Mouse (Mus musculus) limb, embryonic 14.5 days (tissue): ENCODE measurements around the gene Fut7. TPM values are rescaled to one million over a fixed set of nuclear protein-coding genes. Genes with fewer than 3 reads are reported as not detected.
A peak's percentile ranks its signal among the peaks of the same experiment; 100 is the strongest.

ENCODE experiments used
- ATAC-seq: fragments of 200-750 bp; cut with Nextera tagmentation; 2 replicates; pipeline ENCODE4 v1.8.0; 2017; ENCODE audit warnings: low read depth, moderate number of reproducible peaks, moderate TSS enrichment; ENCODE audit not compliant: low FRiP score
- DNase-seq: peaks from one replicate; pipeline ENCODE4 v3.0.0-alpha.2; 2015; ENCODE audit warnings: low spot score
- H3K27ac ChIP-seq: fragments of 300-500 bp; sonication (generic); replicated peaks from 2 replicates; pipeline ENCODE4 v1.5.1; 2014; ENCODE audit warnings: low read depth, mild to moderate bottlenecking, low read length, moderate library complexity, mixed read lengths
- H3K27me3 ChIP-seq: fragments of 300-500 bp; sonication (generic); 2 replicates; pipeline ENCODE4 v1.6.1; 2014; ENCODE audit warnings: low read length, mixed read lengths; ENCODE audit not compliant: control insufficient read depth, insufficient read depth
- H3K36me3 ChIP-seq: fragments of 300-500 bp; sonication (generic); 2 replicates; pipeline ENCODE4 v1.6.1; 2014; ENCODE audit warnings: mild to moderate bottlenecking, low read length, moderate library complexity, mixed read lengths; ENCODE audit not compliant: control insufficient read depth, insufficient read depth
- H3K4me1 ChIP-seq: fragments of 300-500 bp; sonication (generic); 2 replicates; pipeline ENCODE4 v1.6.1; 2014; ENCODE audit warnings: antibody characterized with exemption, low read length, mixed read lengths; ENCODE audit not compliant: control insufficient read depth, insufficient read depth
- H3K4me2 ChIP-seq: fragments of 300-500 bp; sonication (generic); replicated peaks from 2 replicates; pipeline ENCODE4 v1.6.1; 2014; ENCODE audit warnings: low read depth, mild to moderate bottlenecking, low read length, moderate library complexity; ENCODE audit not compliant: severe bottlenecking
- H3K4me3 ChIP-seq: fragments of 300-500 bp; sonication (generic); replicated peaks from 2 replicates; pipeline ENCODE4 v1.5.1; 2014; ENCODE audit warnings: low read length
- H3K9ac ChIP-seq: fragments of 300-500 bp; sonication (generic); 2 replicates; pipeline ENCODE4 v1.6.1; 2014; ENCODE audit warnings: mild to moderate bottlenecking, low read depth, low read length, moderate library complexity; ENCODE audit not compliant: severe bottlenecking
- H3K9me3 ChIP-seq: fragments of 300-500 bp; sonication (generic); 2 replicates; pipeline ENCODE4 v1.6.1; 2016; ENCODE audit warnings: low read length; ENCODE audit not compliant: control insufficient read depth
- POLR2A ChIP-seq: fragments of 200-500 bp; IDR thresholded peaks from 2 replicates; pipeline ENCODE4 v1.8.0; 2012; ENCODE audit warnings: inconsistent platforms, mild to moderate bottlenecking, moderate library complexity, borderline replicate concordance; ENCODE audit not compliant: insufficient read depth, insufficient read length; ENCODE audit errors: extremely low read depth
- WGBS: fragments of 180-500 bp; shearing (Covaris S2); extraction: QIAGEN DNeasy Blood & Tissue Kit; methylation state at CpG from one replicate; pipeline ENCODE4 v1.1.7; 2014; 5-methylcytosine and 5-hydroxymethylcytosine counted together
- polyA plus RNA-seq, 2 experiments: library from polyadenylated mRNA; depleted of rRNA in 1 of 2; stranded (reverse) in 1 of 2; unstranded in 1 of 2; fragments of >200 nt; fragmentation: Nextera tagmentation in 1 of 2; extraction: Ambion mirVana in 1 of 2; gene quantifications; 2 replicates each; pipeline versions ENCODE4 v1.2.1 to v1.2.3; 2012 to 2014

The Fut7 gene
- polyA plus RNA-seq, 2 experiments, result 0.11 TPM; not detected in 1

DNA sequence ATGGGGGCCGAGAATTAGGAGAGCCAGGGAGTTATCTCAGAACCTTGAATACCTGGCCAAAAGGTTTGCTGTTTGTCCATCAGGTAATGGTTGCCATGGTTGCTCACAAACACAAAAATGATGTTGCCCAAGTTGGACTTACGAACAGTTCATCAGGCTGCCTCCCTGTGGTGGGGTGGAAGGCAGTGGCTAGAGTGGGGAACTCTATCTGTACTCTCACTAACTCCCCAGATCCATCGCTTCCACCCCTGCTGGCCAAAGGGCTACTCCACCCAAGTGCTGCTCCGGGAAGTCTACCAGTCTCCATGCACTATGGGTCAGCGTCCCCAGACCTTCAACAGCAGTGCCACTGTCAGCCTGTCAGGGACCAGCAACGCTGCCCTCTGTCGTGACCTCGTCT is 24.0 kb upstream of the Fut7 start, which contains the start of gene Npdc1:
Npdc1 (plus strand) TSS at position 301 of the 400 bp plus-strand sequence.
- DNase-seq (no peak), ATAC-seq (no peak)
- no peak within 1 kb of the TSS for H3K27ac ChIP-seq
- H3K4me1 ChIP-seq, result 0 out of 2 replicates have a peak, but pooled peaks cover 7% of the 10 kb centered on the region
- no peak within 1 kb of the TSS for H3K4me2 ChIP-seq
- H3K36me3 ChIP-seq, result no peaks in the 10 kb centered on the region
- no peak for TF ChIP-seq POLR2A
- H3K9me3 ChIP-seq, result no peaks in the 10 kb centered on the region
- peaks cover 83% of the 10 kb centered on the region for H3K27me3 ChIP-seq
- 59% methylated on average over 8 of the region's 8 CpGs for WGBS
- H3K4me3 ChIP-seq, result no peak within 1 kb of the TSS
- H3K9ac ChIP-seq, result no peak within 1 kb of the TSS

DNA sequence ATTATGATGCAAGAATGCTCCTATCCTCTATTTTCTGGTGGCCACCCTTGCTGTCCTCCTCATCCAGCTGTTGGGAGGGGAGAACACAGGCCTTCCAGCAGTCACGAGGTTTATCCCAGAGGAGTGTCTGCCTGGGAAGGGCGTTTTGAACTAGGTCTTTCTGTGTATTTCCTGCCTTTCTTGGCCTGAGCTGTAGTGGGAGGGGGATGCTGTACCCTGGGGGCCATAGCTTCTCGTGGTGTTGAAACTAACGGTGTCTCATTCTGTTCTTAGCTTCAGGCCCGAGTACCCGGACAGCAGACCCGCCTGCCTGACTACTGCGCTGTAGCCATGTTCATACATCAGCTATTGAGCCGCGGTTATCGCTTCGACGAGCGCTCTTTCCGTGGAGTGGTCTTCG is 22.8 kb upstream of the Fut7 start:
- H3K4me1 ChIP-seq, result no peaks in the 10 kb centered on the region
- no peak overlapping the region for H3K9ac ChIP-seq
- H3K36me3 ChIP-seq, result no peaks in the 10 kb centered on the region
- no peak overlapping the region for H3K27ac ChIP-seq
- H3K4me2 ChIP-seq, result no peak overlapping the region
- H3K9me3 ChIP-seq, result no peaks in the 10 kb centered on the region
- peaks cover 83% of the 10 kb centered on the region for H3K27me3 ChIP-seq
- H3K4me3 ChIP-seq, result peak overlapping the region; percentile 14; the same call in 1 of the 2 replicates
- no peak for DNase-seq
- ATAC-seq, result no peak
- 26% methylated on average over 16 of the region's 16 CpGs for WGBS
- no peak for TF ChIP-seq POLR2A

DNA sequence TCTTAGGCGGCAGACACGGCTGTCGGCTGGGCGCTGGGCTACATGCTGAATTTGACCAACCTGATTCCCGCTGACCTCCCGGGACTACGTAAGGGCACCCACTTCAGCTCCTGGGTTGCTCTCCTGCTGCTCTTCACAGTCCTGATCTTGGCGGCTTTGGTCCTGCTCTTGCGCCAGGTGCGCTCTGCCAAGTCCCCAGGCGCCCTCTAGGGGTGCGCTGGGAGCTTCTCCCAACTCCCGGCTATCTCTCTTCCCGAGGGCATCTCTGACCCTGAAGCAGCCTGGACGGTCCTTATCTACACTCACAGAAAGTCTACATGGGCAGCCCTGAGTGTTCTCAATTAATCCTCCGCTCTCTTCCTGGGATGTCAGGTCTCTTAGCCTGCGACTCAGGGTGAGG is 22.3 kb upstream of the Fut7 start:
- no peak for TF ChIP-seq POLR2A
- 3% methylated on average over 17 of the region's 17 CpGs for WGBS
- peaks cover 78% of the 10 kb centered on the region for H3K27me3 ChIP-seq
- H3K9ac ChIP-seq, result no peak overlapping the region
- DNase-seq, result no peak
- H3K4me2 ChIP-seq, result no peak overlapping the region
- ATAC-seq, result no peak
- H3K4me3 ChIP-seq, result peak overlapping the region; percentile 14
- H3K36me3 ChIP-seq, result no peaks in the 10 kb centered on the region
- H3K4me1 ChIP-seq, result no peaks in the 10 kb centered on the region
- no peaks in the 10 kb centered on the region for H3K9me3 ChIP-seq
- no peak overlapping the region for H3K27ac ChIP-seq

DNA sequence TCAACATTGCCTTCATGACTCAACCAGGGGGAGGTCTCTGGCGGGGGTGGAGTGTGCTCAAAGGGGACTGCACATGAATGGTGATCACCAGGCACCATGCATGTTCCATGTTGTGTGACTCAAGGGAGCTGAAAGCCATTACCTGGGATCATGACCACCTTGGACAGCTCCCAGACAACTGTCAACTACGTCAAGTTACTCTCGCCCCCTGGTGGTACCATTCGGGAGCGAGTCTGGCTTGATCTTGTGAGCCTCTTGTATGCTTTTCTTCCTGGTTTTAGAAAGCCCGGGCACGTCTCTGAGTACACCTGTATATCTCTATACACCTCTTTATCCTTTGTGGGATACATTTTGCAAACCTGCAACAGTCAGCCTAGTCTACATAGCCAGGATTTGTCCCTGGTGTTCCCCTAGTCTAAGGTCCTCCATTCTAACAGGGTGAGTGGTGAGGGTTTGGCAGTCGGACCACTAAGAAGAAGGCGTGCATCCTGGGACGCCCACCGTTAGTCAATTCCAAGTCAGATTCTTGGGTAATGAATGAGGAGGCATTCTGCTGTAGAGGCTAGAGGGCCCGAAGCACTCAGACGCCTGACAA is 20.6 kb upstream of the Fut7 start:
- WGBS, result 2% methylated on average over 13 of the region's 13 CpGs
- ATAC-seq, result no peak

DNA sequence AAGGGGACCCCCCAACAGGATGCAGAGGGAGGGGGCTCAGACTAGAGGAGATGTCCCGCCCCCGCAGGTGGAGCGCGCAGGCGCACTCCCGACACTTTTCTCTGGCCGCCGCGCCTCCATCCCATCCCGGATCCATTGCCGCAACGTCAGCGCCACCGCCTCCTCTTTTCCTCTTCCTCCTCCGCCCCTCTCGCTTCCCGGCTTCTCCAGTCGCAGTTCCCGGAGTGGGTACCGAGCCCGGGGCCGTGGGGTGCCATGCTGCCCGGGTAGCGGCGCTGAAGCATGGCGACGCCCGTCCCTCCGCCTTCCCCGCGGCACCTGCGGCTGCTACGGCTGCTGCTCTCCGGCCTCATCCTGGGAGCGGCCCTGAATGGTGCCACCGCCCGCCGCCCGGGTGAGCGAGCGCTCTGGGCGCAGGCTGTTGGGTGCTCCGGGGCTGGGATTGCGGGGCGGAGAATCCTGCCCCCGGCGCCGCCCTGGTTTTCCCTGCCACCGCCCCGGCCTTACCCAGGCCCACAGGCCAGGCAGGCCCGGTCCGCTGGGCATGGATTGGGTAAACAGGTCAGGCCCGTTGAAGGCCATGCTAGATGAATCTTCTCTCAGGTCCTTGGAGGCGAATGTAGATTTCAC is 20.0 kb upstream of the Fut7 start:
- Histone ChIP-seq H3K27ac (no peak overlapping the region), H3K36me3 (no peaks in the 10 kb centered on the region), H3K4me3 (peak overlapping the region; percentile 52), H3K4me1 (no peaks in the 10 kb centered on the region), H3K27me3 (peaks cover 59% of the 10 kb centered on the region), H3K4me2 (peak overlapping the region; percentile 60), H3K9me3 (no peaks in the 10 kb centered on the region), H3K9ac (peak overlapping the region; percentile 54)
- DNase-seq, result peak; percentile 63
- TF ChIP-seq POLR2A, result no peak
- peak; percentile 39 for ATAC-seq
- 2% methylated on average over 44 of the region's 54 CpGs for WGBS

More for the DNA sequence above, 20.6 kb upstream of the Fut7 start:
- peak; percentile 89 for DNase-seq
- peak overlapping the region; percentile 52 for H3K4me3 ChIP-seq
- TF ChIP-seq POLR2A, result no peak
- H3K27me3 ChIP-seq, result peaks cover 61% of the 10 kb centered on the region
- peak overlapping the region; percentile 54; the same call in 1 of the 2 replicates for H3K9ac ChIP-seq
- H3K9me3 ChIP-seq, result no peaks in the 10 kb centered on the region
- no peaks in the 10 kb centered on the region for H3K4me1 ChIP-seq
- peak overlapping the region; percentile 60 for H3K4me2 ChIP-seq
- H3K36me3 ChIP-seq, result no peaks in the 10 kb centered on the region
- no peak overlapping the region for H3K27ac ChIP-seq
